Mouse (Mus musculus): ENCODE results near the gene Ptgfrn. TPM values are rescaled to one million over a fixed set of nuclear protein-coding genes. Genes with fewer than 3 reads are reported as not detected.
A peak's percentile ranks its signal among the peaks of the same experiment; 100 is the strongest.

The Ptgfrn gene
- total and polyA plus RNA-seq, 3 experiments: not detected

DNA sequence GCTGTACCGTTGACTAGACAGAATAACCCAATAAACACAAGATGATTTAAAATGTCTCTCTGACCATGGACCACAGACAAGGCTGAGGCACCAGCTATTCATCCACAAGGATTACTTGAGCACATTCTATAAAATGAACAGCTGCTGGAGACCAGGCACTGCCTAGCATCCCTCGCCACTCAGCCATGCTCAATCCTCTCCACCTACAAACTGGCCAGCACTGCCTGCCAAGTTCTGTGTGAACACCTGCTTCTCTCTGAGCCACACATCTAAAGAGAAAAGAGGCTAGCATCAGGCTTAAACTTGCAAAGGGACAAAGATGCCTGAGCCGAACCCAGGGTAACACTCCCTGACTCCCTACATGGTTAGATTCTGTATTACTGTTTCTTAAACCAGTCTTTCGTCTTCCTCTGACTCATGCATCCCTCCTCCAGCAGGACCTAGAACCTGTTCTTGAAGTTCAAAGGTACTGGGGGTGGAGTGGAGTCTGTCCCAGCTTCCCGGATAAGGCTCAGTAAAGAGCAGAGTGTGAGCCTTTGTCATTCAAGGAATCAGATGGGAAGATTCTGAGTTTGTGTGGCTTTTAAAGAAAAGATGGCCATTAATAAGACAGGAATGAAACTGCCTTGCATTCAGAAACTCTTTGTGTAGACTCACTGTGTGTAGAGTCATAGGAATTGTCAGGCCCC lies 14.2 kb downstream of the Ptgfrn start:
- H3K4me2 ChIP-seq (ENCODE audit: insufficient read depth, low read depth, poor library complexity, severe bottlenecking): no peak overlapping the region
- H3K36me3 ChIP-seq (replicated peaks in 1 of 2; ENCODE audit: control insufficient read depth in 1 of 2, insufficient read depth in 1 of 2, low read length in 1 of 2): no peaks in the 10 kb centered on the region
- H3K27me3 ChIP-seq (replicated peaks): no peaks in the 10 kb centered on the region
- in situ Hi-C loops (cut with MboI; ENCODE audit: low pct_ligation_motif_present, low pct_unique_long_range_greater_than_20kb, low sequenced_read_pairs) (no loop called here), dilution Hi-C loops (cut with MboI; ENCODE audit: extremely low pct_ligation_motif_present, extremely low pct_unique_long_range_greater_than_20kb, low sequenced_read_pairs) (no loop called here)
- H3K4me3 ChIP-seq (replicated peaks in 1 of 3; ENCODE audit: low read depth in 2 of 3, low read length in 2 of 3, poor library complexity in 1 of 3): no peak overlapping the region
- DNase-seq (ENCODE audit: extremely low read depth): no peak
- no peaks in the 10 kb centered on the region for H3K9me3 ChIP-seq (replicated peaks; ENCODE audit: low read length)
- no peak overlapping the region for H3K27ac ChIP-seq (ENCODE audit: insufficient read depth, low read depth)
- peaks cover 0 to 3% of the 10 kb centered on the region in 2 experiments; a peak in 1 of 4 replicates for H3K4me1 ChIP-seq (ENCODE audit: control insufficient read depth in 1 of 2, insufficient read depth in 2 of 2)
- H3K9ac ChIP-seq (ENCODE audit: insufficient read depth, low read depth): no peak overlapping the region
- 0 out of 4 replicates have a peak, but pooled peaks of 1 of the 2 experiments have one; percentile 2 for TF ChIP-seq CTCF (conservative IDR thresholded peaks at IDR 0.05 in 1 of 2, IDR thresholded peaks at IDR 0.05 in 1 of 2; ENCODE audit: low read depth in 2 of 2, low read length in 2 of 2)
- TF ChIP-seq JUN (IDR thresholded peaks at IDR 0.05; ENCODE audit: insufficient read depth, low read depth, low read length): no peak
- no peak for TF ChIP-seq KAT2A (IDR thresholded peaks at IDR 0.05; ENCODE audit: insufficient replicate concordance, low read length)
- TF ChIP-seq USF1 (IDR thresholded peaks at IDR 0.05; ENCODE audit: low read depth, low read length): no peak
- H3K79me2 ChIP-seq (replicated peaks; ENCODE audit: control insufficient read depth, extremely low read depth, insufficient read depth, poor library complexity, severe bottlenecking): no peaks in the 10 kb centered on the region

DNA sequence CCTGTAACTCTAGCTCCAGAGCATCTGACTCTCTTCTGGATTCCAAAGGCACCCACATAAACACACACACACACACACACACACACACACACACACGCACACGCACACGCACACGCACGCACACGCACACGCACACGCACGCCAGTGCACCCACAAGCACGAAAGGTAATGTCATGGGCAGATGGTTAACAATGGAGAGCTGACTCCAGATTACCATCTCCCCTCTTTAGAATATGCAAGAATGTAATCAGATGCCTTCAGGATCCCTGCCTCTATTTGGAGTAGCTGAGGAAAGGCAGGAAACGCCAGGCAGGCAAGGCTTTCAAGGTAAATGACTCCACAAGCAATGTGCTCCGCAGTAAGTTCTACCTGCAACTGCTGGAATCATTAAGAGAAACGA lies 17.9 kb downstream of the Ptgfrn start:
- no peak for TF ChIP-seq CHD2 (IDR thresholded peaks at IDR 0.05; ENCODE audit: low read length)
- no peak for TF ChIP-seq TCF12 (IDR thresholded peaks at IDR 0.05; ENCODE audit: low read depth, low read length)
- no peak for TF ChIP-seq ELF1 (IDR thresholded peaks at IDR 0.05; ENCODE audit: low read depth, low read length)
- no peak for TF ChIP-seq BHLHE40 (IDR thresholded peaks at IDR 0.05; ENCODE audit: low read depth, low read length)
- no peak for TF ChIP-seq E2F4 (IDR thresholded peaks at IDR 0.05; ENCODE audit: insufficient replicate concordance, low read depth, low read length)
- no peak for TF ChIP-seq ETS1 (conservative IDR thresholded peaks at IDR 0.05; ENCODE audit: low read depth, low read length)
- TF ChIP-seq MAX (IDR thresholded peaks at IDR 0.05; ENCODE audit: low read length): no peak
- no peak for TF ChIP-seq KAT2A (IDR thresholded peaks at IDR 0.05; ENCODE audit: insufficient replicate concordance, low read length)

More for the DNA sequence above, 17.9 kb downstream of the Ptgfrn start:
- no peak overlapping the region for H3K4me3 ChIP-seq (replicated peaks in 1 of 3; ENCODE audit: low read depth in 2 of 3, low read length in 2 of 3, poor library complexity in 1 of 3)
- dilution Hi-C loops (cut with MboI; ENCODE audit: extremely low pct_ligation_motif_present, extremely low pct_unique_long_range_greater_than_20kb, low sequenced_read_pairs) (no loop called here), in situ Hi-C loops (cut with MboI; ENCODE audit: low pct_ligation_motif_present, low pct_unique_long_range_greater_than_20kb, low sequenced_read_pairs) (no loop called here)
- H3K4me2 ChIP-seq (ENCODE audit: insufficient read depth, low read depth, poor library complexity, severe bottlenecking): no peak overlapping the region
- no peaks in the 10 kb centered on the region for H3K9me3 ChIP-seq (replicated peaks; ENCODE audit: low read length)
- no peak for DNase-seq (ENCODE audit: extremely low read depth)
- H3K4me1 ChIP-seq (ENCODE audit: control insufficient read depth in 1 of 2, insufficient read depth in 2 of 2): no peaks in the 10 kb centered on the region
- H3K27ac ChIP-seq (ENCODE audit: insufficient read depth, low read depth): no peak overlapping the region
- H3K27me3 ChIP-seq (replicated peaks): no peaks in the 10 kb centered on the region
- no peaks in the 10 kb centered on the region for H3K79me2 ChIP-seq (replicated peaks; ENCODE audit: control insufficient read depth, extremely low read depth, insufficient read depth, poor library complexity, severe bottlenecking)
- H3K36me3 ChIP-seq (replicated peaks in 1 of 2; ENCODE audit: control insufficient read depth in 1 of 2, insufficient read depth in 1 of 2, low read length in 1 of 2): no peaks in the 10 kb centered on the region
- no peak overlapping the region for H3K9ac ChIP-seq (ENCODE audit: insufficient read depth, low read depth)
